Mouse (Mus musculus) myocyte (in vitro differentiated cells): ENCODE data around the gene Brd2.

Source experiments
- CEBPB ChIP-seq: IDR thresholded peaks from 2 replicates; pipeline ENCODE4 v1.6.1; 2011; ENCODE audit warnings: mild to moderate bottlenecking, moderate library complexity; ENCODE audit not compliant: poor library complexity, insufficient read depth, severe bottlenecking
- MYOD1 ChIP-seq, 3 experiments: IDR thresholded peaks; one replicate each; pipeline ENCODE4 v1.6.1; 2011; ENCODE audit warnings: control low read depth in 2 of 3, low read depth in 2 of 3, mild to moderate bottlenecking in 2 of 3, moderate library complexity in 1 of 3; ENCODE audit not compliant: insufficient read length in 2 of 3, control insufficient read depth in 1 of 3
- POLR2AphosphoS2 ChIP-seq: IDR thresholded peaks from one replicate; pipeline ENCODE4 v1.6.1; 2011; ENCODE audit warnings: low read depth, control low read depth; ENCODE audit not compliant: insufficient read length

DNA sequence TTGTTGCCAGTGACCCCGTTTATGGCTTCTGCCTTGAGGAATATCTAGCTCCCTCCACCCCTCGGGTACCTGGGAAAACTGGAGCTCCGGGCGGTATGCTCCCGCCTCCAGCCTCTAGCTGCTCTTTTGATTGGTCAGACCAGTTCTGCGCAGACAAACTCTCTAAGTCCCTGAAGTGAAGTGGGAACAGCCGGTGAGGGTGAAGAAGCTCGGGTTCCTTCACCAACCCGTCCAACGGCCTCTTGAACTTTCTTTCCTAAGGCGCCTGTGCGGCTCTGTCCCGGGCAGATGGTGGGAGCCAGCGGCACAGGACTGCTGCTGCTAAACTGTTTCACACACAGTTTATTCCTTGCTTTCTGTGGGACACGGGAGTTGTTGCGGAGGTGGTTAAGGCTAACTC is 17.0 kb upstream of the Brd2 start:
- TF ChIP-seq POLR2AphosphoS2 (no peak), CEBPB (no peak), MYOD1 (IDR thresholded peaks at IDR 0.05; ENCODE audit: control insufficient read depth in 1 of 3, insufficient read length in 2 of 3, low read depth in 2 of 3) (no peak)
